Mouse (Mus musculus) naive thymus-derived CD4-positive, alpha-beta T cell, adult 5 months (primary cell): ENCODE measurements around the gene Spata31d1d. TPM values are rescaled to one million over a fixed set of nuclear protein-coding genes. Genes with fewer than 3 reads are reported as not detected.

Experiments
- polyA plus RNA-seq: library from polyadenylated mRNA; unstranded; fragments of 100-300 nt; shearing (Covaris generic); gene quantifications from one replicate; pipeline ENCODE4 v1.2.1, GENCODE M21; 2017

Gene Spata31d1d
- polyA plus RNA-seq: not detected

DNA sequence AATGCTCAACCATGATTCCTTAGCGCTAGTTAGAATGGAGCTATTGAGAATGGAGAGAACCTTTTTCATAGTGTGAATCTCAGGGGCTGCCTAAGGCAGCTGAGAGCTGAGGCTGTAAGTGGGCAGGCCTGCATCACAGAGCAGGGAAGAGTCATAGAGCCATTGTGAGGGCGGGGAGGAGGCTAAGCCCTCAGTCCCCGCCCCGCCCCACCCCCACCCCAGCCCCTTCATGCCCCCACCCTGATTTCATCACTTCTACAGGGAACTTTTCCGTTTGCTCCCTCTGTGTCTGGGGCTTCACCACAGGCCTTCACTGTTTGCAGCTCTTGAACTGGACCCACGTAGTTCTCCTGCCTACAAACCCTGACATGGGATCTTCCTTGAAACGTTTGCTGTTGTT is at the start of gene Spata31d1d:
Spata31d1d (minus strand) TSS at position 101 of the 400 bp plus-strand sequence.

DNA sequence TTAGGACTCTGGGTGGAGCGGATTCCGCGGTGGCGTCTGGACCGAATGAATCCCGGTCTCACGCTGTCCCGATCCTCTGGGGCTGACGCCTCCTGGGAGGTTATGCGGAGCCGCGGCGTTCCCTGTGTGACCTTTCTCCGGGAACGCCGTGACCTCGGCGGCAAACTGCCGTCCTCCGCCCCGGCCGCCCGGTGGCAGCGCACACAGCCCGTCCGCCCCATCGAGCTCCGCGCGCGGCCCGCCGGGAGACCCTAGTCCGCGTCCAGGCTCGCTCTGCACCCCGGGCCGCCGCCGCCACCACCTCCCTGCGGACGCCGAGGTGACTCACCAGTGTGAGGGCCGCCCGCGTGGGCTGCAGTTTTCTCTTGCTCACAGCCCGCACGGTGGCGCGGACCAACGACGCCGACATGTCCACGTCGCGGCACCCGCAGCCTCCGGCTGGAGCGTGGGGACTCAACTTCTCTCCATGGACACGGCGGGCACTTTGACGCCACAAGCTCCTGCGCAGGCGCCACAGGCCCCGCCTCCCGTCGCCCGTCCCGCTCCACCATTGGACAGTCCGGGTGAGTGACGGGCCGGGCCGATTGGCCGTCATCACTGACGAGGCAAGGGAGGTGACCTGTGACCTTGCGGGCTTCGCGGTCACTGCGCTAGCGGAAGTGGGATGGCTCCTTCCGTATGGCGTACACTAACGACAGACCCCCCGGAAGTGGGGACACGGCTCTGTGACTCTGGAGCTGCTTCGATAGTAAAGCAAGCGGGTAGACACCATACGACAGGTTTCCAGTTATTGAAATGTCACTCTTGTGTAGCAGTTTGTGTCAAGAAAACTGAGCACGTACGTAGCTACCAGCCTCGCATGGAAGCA is 38.0 kb upstream of the Spata31d1d start, which contains the start of gene Isca1:
Isca1 (minus strand) TSS at position 515 of the 868 bp plus-strand sequence.

DNA sequence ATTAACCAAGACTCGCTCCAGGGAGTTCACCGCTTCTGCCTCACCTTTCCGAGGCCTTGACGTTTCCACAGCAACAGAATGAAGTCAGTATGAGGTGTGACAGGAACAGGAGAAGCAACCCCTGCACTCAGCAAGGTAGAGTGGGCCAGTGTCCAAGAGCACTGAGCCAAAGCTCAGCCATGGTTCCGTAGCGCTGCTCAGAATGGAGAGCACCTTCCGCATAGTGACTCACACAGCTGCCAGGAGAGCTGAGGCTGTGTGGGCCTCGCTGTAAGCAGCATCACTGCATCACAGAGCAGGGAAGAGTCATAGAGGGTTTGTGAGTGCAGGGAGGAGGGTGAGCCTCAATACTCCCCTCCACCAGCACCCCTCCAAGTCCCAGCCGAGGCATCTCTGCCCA is 15.2 kb upstream of the Spata31d1d start, which contains the start of gene 1700014D04Rik:
1700014D04Rik (minus strand) TSS at position 42 of the 400 bp plus-strand sequence.

DNA sequence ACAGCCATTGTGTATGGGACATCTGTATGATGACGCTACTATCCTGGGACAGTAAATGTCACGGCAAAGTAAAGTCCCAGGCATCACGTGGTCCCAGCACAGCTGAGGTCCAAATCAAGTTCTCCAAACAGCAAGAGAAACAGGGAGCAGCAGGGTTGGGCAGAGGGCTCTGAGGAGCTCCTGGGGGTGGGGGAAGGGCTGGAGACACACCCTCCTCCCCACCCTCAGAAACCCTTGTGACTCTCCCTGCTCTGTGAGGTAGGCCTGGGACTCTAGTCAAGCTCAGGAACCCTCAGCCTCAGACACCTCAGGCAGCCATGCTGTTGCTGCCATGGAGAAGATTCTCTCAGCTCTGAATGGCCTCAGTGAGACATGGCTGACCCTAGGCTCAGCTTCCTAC is 19.6 kb downstream of the Spata31d1d start, which contains the start of gene Spata31d1b:
Spata31d1b (plus strand) TSS at position 301 of the 400 bp plus-strand sequence.

DNA sequence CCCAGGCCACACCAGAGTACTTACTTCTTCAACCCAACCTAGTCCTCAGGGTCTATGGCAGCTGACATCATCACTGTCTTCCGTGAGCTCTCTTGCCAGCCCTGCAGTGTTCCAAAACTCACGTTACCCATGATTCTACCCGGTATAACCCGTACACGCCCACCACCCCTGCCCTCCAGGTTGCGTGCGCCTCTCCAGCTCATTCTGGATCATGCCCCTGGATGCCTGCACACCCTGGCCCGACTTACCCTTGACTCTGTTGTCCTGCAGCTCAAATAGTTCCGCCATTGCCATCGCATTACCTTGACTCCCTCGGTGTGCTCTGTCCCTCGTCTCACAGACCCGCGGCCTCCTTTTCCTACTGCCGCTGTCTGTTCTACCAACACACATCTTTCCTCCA is 21.3 kb downstream of the Spata31d1d start, which contains the start of gene Spata31d1a:
Spata31d1a (minus strand) TSS at position 101 of the 400 bp plus-strand sequence.

DNA sequence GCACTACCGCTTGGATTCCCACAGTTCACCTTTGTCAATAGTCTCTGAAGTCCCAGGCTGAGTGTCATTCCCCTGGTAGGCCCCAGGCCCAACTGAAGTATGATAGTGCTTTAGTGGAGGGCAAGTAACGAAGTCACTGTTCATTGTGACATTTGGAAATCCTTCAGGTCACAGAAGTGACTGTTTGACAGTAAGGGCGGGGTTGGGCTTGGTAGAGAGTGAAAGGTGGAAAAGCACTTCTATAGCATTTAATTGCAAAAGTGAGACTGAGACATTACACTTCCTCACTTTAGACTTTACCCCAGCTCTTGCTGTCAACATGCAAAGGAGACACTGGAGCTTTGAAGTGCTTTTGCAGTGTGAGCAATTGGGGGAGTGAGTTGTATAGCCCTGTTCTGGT is 37.5 kb downstream of the Spata31d1d start, which contains the start of gene 4921517D22Rik:
4921517D22Rik (minus strand) TSS at position 101 of the 400 bp plus-strand sequence.

Other genes with a start within 250 kb of the Spata31d1d start
- gene Agtpbp1, start 146.5 kb downstream of the Spata31d1d start, polyA plus RNA-seq: 28.0 TPM
- gene Naa35, start 146.5 kb downstream of the Spata31d1d start, polyA plus RNA-seq: 50.9 TPM
- 33.9 TPM for gene Golm1, start 55.9 kb downstream of the Spata31d1d start, polyA plus RNA-seq
- gene 4921517D22Rik, start 37.6 kb downstream of the Spata31d1d start, polyA plus RNA-seq: not detected
- gene Spata31d1a, start 21.4 kb downstream of the Spata31d1d start, polyA plus RNA-seq: not detected
- not detected for gene Spata31d1b, start 19.5 kb downstream of the Spata31d1d start, polyA plus RNA-seq
- gene 1700014D04Rik, start 15.0 kb upstream of the Spata31d1d start, polyA plus RNA-seq: not detected
- gene Isca1, start 38.1 kb upstream of the Spata31d1d start, polyA plus RNA-seq: 133 TPM
- gene Gm49354, start 50.5 kb upstream of the Spata31d1d start, polyA plus RNA-seq: not detected
- 206 TPM for gene Tut7, start 91.4 kb upstream of the Spata31d1d start, polyA plus RNA-seq